Mouse (Mus musculus) ES-E14 (cell line): Measurements from ENCODE around the gene Lama4. TPM values are rescaled to one million over a fixed set of nuclear protein-coding genes. Genes with fewer than 3 reads are reported as not detected.

Source experiments
- DNase-seq: peaks from one replicate; pipeline ENCODE4 v3.0.0-alpha.2; 2013; ENCODE audit warnings: low read depth, low spot score
- H3K27ac ChIP-seq: 2 replicates; pipeline ENCODE4 v1.5.1; 2012; ENCODE audit warnings: low read depth, mild to moderate bottlenecking, low read length, moderate library complexity, mixed read lengths; ENCODE audit not compliant: poor library complexity, insufficient read depth, severe bottlenecking
- H3K36me3 ChIP-seq: 2 replicates; pipeline ENCODE4 v1.6.1; 2012; ENCODE audit warnings: mild to moderate bottlenecking, low read length, moderate library complexity, mixed read lengths; ENCODE audit not compliant: control insufficient read depth, poor library complexity, insufficient read depth, severe bottlenecking
- H3K4me1 ChIP-seq, 2 experiments: fragments of 150-350 bp in 1 of 2; sonication (generic) in 1 of 2; 2 replicates each; pipeline ENCODE4 v1.6.1; 2012; ENCODE audit warnings: low read length in 2 of 2, mild to moderate bottlenecking in 1 of 2, mixed read lengths in 1 of 2; ENCODE audit not compliant: control insufficient read depth in 2 of 2, insufficient read depth in 2 of 2, poor library complexity in 1 of 2
- H3K4me3 ChIP-seq, 2 experiments: fragments of 150-350 bp in 1 of 2; sonication (generic) in 1 of 2; 2 replicates each; pipeline ENCODE4 v1.5.1; 2012; ENCODE audit warnings: low read length in 2 of 2, low read depth in 1 of 2, mild to moderate bottlenecking in 1 of 2, mixed read lengths in 1 of 2; ENCODE audit not compliant: insufficient read depth in 1 of 2, poor library complexity in 1 of 2, severe bottlenecking in 1 of 2
- H3K9ac ChIP-seq: 2 replicates; pipeline ENCODE4 v1.6.1; 2012; ENCODE audit warnings: low read depth, mild to moderate bottlenecking, low read length, mixed read lengths; ENCODE audit not compliant: poor library complexity, insufficient read depth, severe bottlenecking
- H3K9me3 ChIP-seq: fragments of 150-350 bp; sonication (generic); 2 replicates; pipeline ENCODE4 v1.6.1; 2012; ENCODE audit warnings: low read depth, mild to moderate bottlenecking, low read length; ENCODE audit not compliant: control insufficient read depth, insufficient read depth
- CHD2 ChIP-seq: IDR thresholded peaks from 2 replicates; pipeline ENCODE4 v1.6.1; 2014; ENCODE audit warnings: mild to moderate bottlenecking, low read depth, low read length, inconsistent platforms
- HCFC1 ChIP-seq: IDR thresholded peaks from 2 replicates; pipeline ENCODE4 v1.6.1; 2012; ENCODE audit warnings: low read length, inconsistent platforms, borderline replicate concordance; ENCODE audit not compliant: insufficient read depth
- MAFK ChIP-seq: IDR thresholded peaks from 2 replicates; pipeline ENCODE4 v1.6.1; 2014; ENCODE audit warnings: mild to moderate bottlenecking, low read depth, low read length, inconsistent platforms; ENCODE audit not compliant: insufficient read depth
- ZC3H11A ChIP-seq: IDR thresholded peaks from 2 replicates; pipeline ENCODE4 v1.6.1; 2012; ENCODE audit warnings: low read depth, mild to moderate bottlenecking, inconsistent platforms, low read length, borderline replicate concordance
- ZNF384 ChIP-seq: IDR thresholded peaks from 2 replicates; pipeline ENCODE4 v1.6.1; 2012; ENCODE audit warnings: low read depth, low read length, inconsistent platforms
- in situ Hi-C, 2 experiments: fragments of 600-800 bp; cut with MboI; formaldehyde crosslinking; loops; one replicate each; pipeline ENCODE4 v1.15.1; 2025; ENCODE audit warnings: low sequenced_read_pairs in 2 of 2, inconsistent platforms in 1 of 2; ENCODE audit not compliant: unreplicated experiment in 2 of 2
- total RNA-seq: library from RNA; depleted of rRNA; stranded (reverse); fragments of 300-350 nt; gene quantifications from 2 replicates; pipeline ENCODE4 v1.2.3, GENCODE M21; 2012; rRNA removed

Lama4 gene
- total RNA-seq, 1 experiment: 3.6 TPM

DNA sequence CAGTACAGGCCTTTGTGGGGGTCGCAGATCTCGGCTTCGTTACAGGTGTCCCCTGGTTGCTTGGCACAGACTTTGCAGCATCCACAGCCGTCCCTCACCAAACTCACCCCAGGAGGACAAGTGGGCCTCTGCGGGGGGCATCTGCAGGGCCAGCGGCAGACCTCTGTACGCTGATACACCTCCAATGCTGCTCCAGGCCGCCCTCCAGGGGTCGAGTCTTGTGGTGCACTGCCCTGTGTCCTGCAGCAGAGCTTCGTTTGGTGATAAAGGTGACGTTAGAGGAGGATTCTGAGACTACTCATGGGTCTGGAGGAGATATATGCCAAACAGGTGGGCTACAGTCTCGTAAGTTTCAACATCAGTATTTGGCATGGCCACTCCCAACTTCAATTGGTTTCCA, 193.0 kb downstream of the Lama4 start:
- in situ Hi-C loops: no loop called here
- H3K4me1 ChIP-seq: peaks cover 3 to 8% of the 10 kb centered on the region in 2 experiments; a peak in 1 of 4 replicates

More for the DNA sequence above, 193.0 kb downstream of the Lama4 start:
- no peaks in the 10 kb centered on the region for H3K36me3 ChIP-seq
- DNase-seq: no peak
- H3K9me3 ChIP-seq: no peaks in the 10 kb centered on the region
- TF ChIP-seq HCFC1 (no peak), CHD2 (no peak), ZC3H11A (no peak), MAFK (no peak), ZNF384 (no peak)
- no peak overlapping the region for H3K9ac ChIP-seq
- H3K27ac ChIP-seq: no peak overlapping the region
- peak overlapping the region in 1 of 2 experiments; percentile 28; a peak in 1 of 4 replicates for H3K4me3 ChIP-seq

Other genes with a start within 250 kb of the Lama4 start
- gene Rfpl4b, start 143.7 kb upstream of the Lama4 start, total RNA-seq: 0.31 TPM in 1 of 2 replicates, not detected in the other
- gene Fam229b, start 168.4 kb downstream of the Lama4 start, total RNA-seq: 2.4 and 5.0 TPM in 2 replicates
- gene Tube1, start 168.5 kb downstream of the Lama4 start, total RNA-seq: 8.9 and 9.0 TPM in 2 replicates
- gene Ccn6, start 198.3 kb downstream of the Lama4 start, total RNA-seq: 0.26 TPM in 1 of 2 replicates, not detected in the other